Comparison of ENCODE assay signal across 18 mouse cellular contexts in genomic region chr2:17825271-17825670, GRCm38 (mm10).
"Had no signal": no experiment of that assay in that cellular context is flagged by ENCODE, and none has a peak within 500 bp of the region (broad histone marks: within the 10 kb centered on the region; RNA-seq: fewer than 3 reads in every experiment).

No protein-coding gene starts in this region.

- H3K4me2 ChIP-seq: lung, embryonic 14.5 days; midbrain, embryonic 12.5 days; neural tube, embryonic 13.5 days; neural tube, embryonic 15.5 days had no signal

- H3K4me1 ChIP-seq: neural tube, embryonic 13.5 days; neural tube, embryonic 15.5 days had no signal

- ATAC-seq: midbrain, embryonic 16.5 days had no signal

- H3K27ac ChIP-seq: midbrain, embryonic 10.5 days; midbrain, embryonic 12.5 days; neural tube, embryonic 13.5 days; neural tube, embryonic 15.5 days had no signal

- H3K27me3 ChIP-seq: neural tube, embryonic 13.5 days; neural tube, embryonic 15.5 days had no signal

- DNase-seq: lung, embryonic 14.5 days; lung, postnatal 10 days; lung, postnatal 4 days; midbrain, embryonic 14.5 days; retina, postnatal 1 day; right cerebral cortex, adult 18-20 months; right cerebral cortex, postnatal 25 days; right cerebral cortex, postnatal 4 days; spleen, adult 18-20 months; thymus, adult 18-20 months; thymus, postnatal 14 days; thymus, postnatal 36 days had no signal

- H3K4me3 ChIP-seq: midbrain, embryonic 10.5 days; midbrain, embryonic 12.5 days; myocyte; neural tube, embryonic 13.5 days; neural tube, embryonic 15.5 days had no signal

- H3K9me3 ChIP-seq: midbrain, embryonic 10.5 days; midbrain, embryonic 12.5 days; neural tube, embryonic 13.5 days; neural tube, embryonic 15.5 days had no signal

- H3K36me3 ChIP-seq: midbrain, embryonic 10.5 days; midbrain, embryonic 12.5 days; neural tube, embryonic 13.5 days; neural tube, embryonic 15.5 days had no signal

- H3K9ac ChIP-seq: lung, embryonic 14.5 days; midbrain, embryonic 12.5 days; neural tube, embryonic 13.5 days; neural tube, embryonic 15.5 days had no signal
